Mouse (Mus musculus): ENCODE data around the gene Dnase1l2. TPM values are rescaled to one million over a fixed set of nuclear protein-coding genes. Genes with fewer than 3 reads are reported as not detected.
"Not testable (repeated sequence)": the region's sequence is repeated elsewhere in the genome, so short reads cannot be mapped to it uniquely, and the experiment has no call there.

The Dnase1l2 gene
- polyA plus RNA-seq, 1 experiment from 2014 or later = 1.2 TPM

GRCm38 (mm10) chr17:24425905-24426304 lies 17.0 kb downstream of the Dnase1l2 start:
- peak overlapping the region; percentile 68 for H3K4me3 ChIP-seq
- H3K27me3 ChIP-seq = no peaks in the 10 kb centered on the region
- peak overlapping the region; percentile 96 for H3K27ac ChIP-seq
- peaks cover 29% of the 10 kb centered on the region for H3K4me1 ChIP-seq (replicated peaks)
- peak overlapping the region; percentile 72 for H3K4me2 ChIP-seq
- 84% methylated on average over 7 of the region's 7 CpGs for WGBS
- no peak overlapping the region for H3K9ac ChIP-seq
- peaks cover 42% of the 10 kb centered on the region for H3K36me3 ChIP-seq
- H3K9me3 ChIP-seq (replicated peaks) = no peaks in the 10 kb centered on the region
- ATAC-seq (replicated peaks; ENCODE audit: insufficient number of reproducible peaks, insufficient read depth, low FRiP score, low read depth) = no peak

GRCm38 (mm10) chr17:24425326-24425725 lies 17.6 kb downstream of the Dnase1l2 start:
- not testable (repeated sequence) for H3K4me3 ChIP-seq

DNA sequence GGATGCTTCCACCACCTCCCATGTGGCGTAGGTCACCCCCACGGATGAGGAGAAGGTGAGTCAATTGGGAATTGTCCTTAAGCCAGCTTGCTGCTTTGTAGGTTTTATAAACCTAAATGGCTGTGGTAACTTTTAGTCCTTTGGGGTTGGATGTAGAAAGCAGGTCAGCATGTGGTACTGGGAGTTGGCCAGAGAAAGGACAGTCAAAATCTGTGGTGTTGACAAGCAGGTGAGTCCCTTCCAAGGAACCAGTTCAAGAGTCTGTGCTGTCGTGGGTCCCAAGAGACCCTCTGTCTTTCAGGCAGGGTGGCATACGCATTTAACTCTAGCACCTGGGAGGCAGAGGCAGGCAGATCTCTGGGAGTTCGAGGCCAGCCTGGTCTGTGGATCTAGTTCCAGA lies 18.4 kb downstream of the Dnase1l2 start:
- Histone ChIP-seq H3K9me3 (replicated peaks) (no peaks in the 10 kb centered on the region), H3K4me3 (no peak overlapping the region), H3K4me2 (no peak overlapping the region), H3K36me3 (peaks cover 56% of the 10 kb centered on the region), H3K27ac (no peak overlapping the region), H3K4me1 (replicated peaks) (peaks cover 18% of the 10 kb centered on the region), H3K9ac (no peak overlapping the region), H3K27me3 (no peaks in the 10 kb centered on the region)
- ATAC-seq (replicated peaks; ENCODE audit: insufficient number of reproducible peaks, insufficient read depth, low FRiP score, low read depth) = no peak
- 88% methylated on average over 5 of the region's 5 CpGs for WGBS

More at GRCm38 (mm10) chr17:24425326-24425725, 17.6 kb downstream of the Dnase1l2 start:
- not testable (repeated sequence) for H3K4me2 ChIP-seq; H3K27me3 ChIP-seq; H3K9ac ChIP-seq; H3K9me3 ChIP-seq (replicated peaks); H3K27ac ChIP-seq; ATAC-seq (replicated peaks; ENCODE audit: insufficient number of reproducible peaks, insufficient read depth, low FRiP score, low read depth)
- H3K4me1 ChIP-seq (replicated peaks) = peaks cover 23% of the 10 kb centered on the region
- WGBS = 96% methylated on average over 6 of the region's 8 CpGs
- H3K36me3 ChIP-seq = peaks cover 48% of the 10 kb centered on the region

DNA sequence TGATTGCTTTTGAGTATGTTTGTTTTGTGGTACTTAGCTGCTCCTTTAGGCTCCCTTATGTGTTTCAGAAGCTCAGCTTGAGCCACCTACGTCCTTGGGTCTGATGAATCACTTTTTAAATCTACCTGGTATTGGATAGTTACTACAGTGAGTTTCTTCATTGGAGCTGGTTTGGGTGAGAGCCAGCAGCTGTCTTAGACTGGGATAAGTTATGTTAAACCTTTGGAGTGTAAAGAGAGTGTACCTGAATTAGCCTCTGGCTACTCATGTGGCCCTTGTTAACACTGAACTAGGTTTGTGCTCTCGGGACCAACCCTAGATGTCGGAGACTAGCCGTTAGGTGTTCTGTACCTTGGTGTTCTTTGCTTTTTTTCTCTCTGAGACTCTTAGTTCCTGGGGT lies 19.8 kb downstream of the Dnase1l2 start:
- WGBS = 91% methylated on average over 4 of the region's 4 CpGs
- no peak for ATAC-seq (replicated peaks; ENCODE audit: insufficient number of reproducible peaks, insufficient read depth, low FRiP score, low read depth)
- Histone ChIP-seq H3K27ac (no peak overlapping the region), H3K4me3 (no peak overlapping the region), H3K9me3 (replicated peaks) (no peaks in the 10 kb centered on the region), H3K27me3 (no peaks in the 10 kb centered on the region), H3K4me2 (no peak overlapping the region), H3K36me3 (peaks cover 69% of the 10 kb centered on the region), H3K9ac (no peak overlapping the region), H3K4me1 (replicated peaks) (peaks cover 12% of the 10 kb centered on the region)

GRCm38 (mm10) chr17:24416051-24416652 lies 26.8 kb downstream of the Dnase1l2 start:
- no peaks in the 10 kb centered on the region for H3K27me3 ChIP-seq
- ATAC-seq (replicated peaks; ENCODE audit: insufficient number of reproducible peaks, insufficient read depth, low FRiP score, low read depth) = no peak
- H3K9me3 ChIP-seq (replicated peaks) = no peaks in the 10 kb centered on the region
- H3K4me3 ChIP-seq = peak overlapping the region; percentile 91
- H3K27ac ChIP-seq = no peak overlapping the region
- H3K9ac ChIP-seq = peak overlapping the region; percentile 90
- H3K4me1 ChIP-seq (replicated peaks) = peaks cover 45% of the 10 kb centered on the region
- peaks cover 40% of the 10 kb centered on the region for H3K36me3 ChIP-seq
- peak overlapping the region; percentile 74 for H3K4me2 ChIP-seq
- WGBS = 86% methylated on average over 3 of the region's 3 CpGs

GRCm38 (mm10) chr17:24415011-24415410 lies 27.9 kb downstream of the Dnase1l2 start:
- ATAC-seq (replicated peaks; ENCODE audit: insufficient number of reproducible peaks, insufficient read depth, low FRiP score, low read depth) = peak; percentile 2; the same call in 1 of the 2 replicates
- peak overlapping the region; percentile 90 for H3K9ac ChIP-seq
- peak overlapping the region; percentile 74 for H3K4me2 ChIP-seq
- H3K36me3 ChIP-seq = peaks cover 38% of the 10 kb centered on the region
- H3K4me1 ChIP-seq (replicated peaks) = peaks cover 45% of the 10 kb centered on the region
- H3K27me3 ChIP-seq = no peaks in the 10 kb centered on the region
- H3K4me3 ChIP-seq = peak overlapping the region; percentile 91
- H3K9me3 ChIP-seq (replicated peaks) = no peaks in the 10 kb centered on the region
- H3K27ac ChIP-seq = peak overlapping the region; percentile 94
- WGBS = under 1% methylated on average over 21 of the region's 21 CpGs

GRCm38 (mm10) chr17:24414230-24414976 lies 28.5 kb downstream of the Dnase1l2 start, which contains the start of gene Rnps1:
Gene Rnps1, plus strand, starts transcription at chr17:24414565.
- peaks cover 38% of the 10 kb centered on the region for H3K36me3 ChIP-seq
- WGBS = under 1% methylated on average over 64 of the region's 64 CpGs

GRCm38 (mm10) chr17:24413557-24414211 lies 29.2 kb downstream of the Dnase1l2 start:
- peak; percentile 24; the same call in 1 of the 2 replicates for ATAC-seq (replicated peaks; ENCODE audit: insufficient number of reproducible peaks, insufficient read depth, low FRiP score, low read depth)
- Histone ChIP-seq H3K4me2 (peak overlapping the region; percentile 74), H3K4me1 (replicated peaks) (peaks cover 43% of the 10 kb centered on the region), H3K9ac (peak overlapping the region; percentile 79), H3K36me3 (peaks cover 38% of the 10 kb centered on the region), H3K9me3 (replicated peaks) (no peaks in the 10 kb centered on the region), H3K27me3 (no peaks in the 10 kb centered on the region), H3K4me3 (peak overlapping the region; percentile 91), H3K27ac (peak overlapping the region; percentile 94)
- 25% methylated on average over 22 of the region's 22 CpGs for WGBS

More at GRCm38 (mm10) chr17:24414230-24414976, 28.5 kb downstream of the Dnase1l2 start, which contains the start of gene Rnps1:
- Histone ChIP-seq H3K27me3 (no peaks in the 10 kb centered on the region), H3K4me3 (peak within 1 kb of the TSS; percentile 91), H3K27ac (peak within 1 kb of the TSS; percentile 94), H3K9me3 (replicated peaks) (no peaks in the 10 kb centered on the region), H3K4me2 (peak within 1 kb of the TSS; percentile 74), H3K9ac (peak within 1 kb of the TSS; percentile 90), H3K4me1 (replicated peaks) (peaks cover 45% of the 10 kb centered on the region)
- ATAC-seq (replicated peaks; ENCODE audit: insufficient number of reproducible peaks, insufficient read depth, low FRiP score, low read depth) = peak; percentile 91

DNA sequence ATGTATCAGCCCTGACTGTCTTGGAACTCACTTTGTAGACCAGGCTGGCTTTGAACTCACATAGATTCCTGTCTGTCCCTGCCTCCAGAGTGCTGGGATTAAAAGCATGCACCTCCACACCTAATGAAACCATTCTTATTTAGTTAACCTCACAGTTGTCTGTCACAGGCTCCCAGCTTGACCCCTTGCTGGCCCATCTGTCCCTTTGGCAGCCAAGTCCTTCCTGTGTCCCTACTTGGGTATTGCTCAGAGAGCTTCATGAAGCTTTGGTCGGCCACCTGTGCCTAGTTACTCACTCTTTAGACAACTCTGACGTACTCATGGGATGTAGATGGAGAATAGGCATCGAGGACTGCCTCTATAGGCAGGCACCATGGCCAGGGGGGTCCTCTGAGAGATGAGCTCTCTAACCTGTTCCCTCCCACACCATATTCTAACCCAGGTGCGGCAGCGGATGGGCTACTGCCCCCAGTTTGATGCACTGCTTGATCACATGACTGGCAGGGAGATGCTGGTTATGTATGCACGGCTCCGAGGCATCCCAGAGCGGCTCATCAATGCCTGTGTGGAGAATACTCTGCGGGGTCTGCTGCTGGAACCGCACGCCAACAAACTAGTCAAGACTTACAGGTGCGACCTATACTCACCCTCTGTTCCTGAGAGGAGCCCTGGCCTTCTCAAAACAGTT lies 35.6 kb downstream of the Dnase1l2 start:
- Histone ChIP-seq H3K4me3 (no peak overlapping the region), H3K4me1 (replicated peaks) (no peaks in the 10 kb centered on the region), H3K9me3 (replicated peaks) (no peaks in the 10 kb centered on the region), H3K27ac (no peak overlapping the region), H3K4me2 (no peak overlapping the region), H3K36me3 (peaks cover 53% of the 10 kb centered on the region), H3K9ac (no peak overlapping the region), H3K27me3 (no peaks in the 10 kb centered on the region)
- WGBS = 86% methylated on average over 12 of the region's 12 CpGs
- no peak for ATAC-seq (replicated peaks; ENCODE audit: insufficient number of reproducible peaks, insufficient read depth, low FRiP score, low read depth)

- Histone ChIP-seq H3K9me3 (replicated peaks) (no peaks in the 10 kb centered on the region), H3K36me3 (peaks cover 14% of the 10 kb centered on the region)
- WGBS = 53% methylated on average over 3 of the region's 3 CpGs
Observed at GRCm38 (mm10) chr17:24402371-24402770, 40.5 kb downstream of the Dnase1l2 start.

GRCm38 (mm10) chr17:24394456-24394855 lies 48.4 kb downstream of the Dnase1l2 start:
- H3K27ac ChIP-seq = no peak overlapping the region
- no peaks in the 10 kb centered on the region for H3K9me3 ChIP-seq (replicated peaks)
- no peak overlapping the region for H3K4me2 ChIP-seq
- WGBS = 81% methylated on average over 7 of the region's 7 CpGs
- ATAC-seq (replicated peaks; ENCODE audit: insufficient number of reproducible peaks, insufficient read depth, low FRiP score, low read depth) = no peak
- H3K36me3 ChIP-seq = peaks cover 5% of the 10 kb centered on the region
- no peaks in the 10 kb centered on the region for H3K27me3 ChIP-seq
- no peaks in the 10 kb centered on the region for H3K4me1 ChIP-seq (replicated peaks)
- H3K9ac ChIP-seq = no peak overlapping the region
- H3K4me3 ChIP-seq = no peak overlapping the region

More at GRCm38 (mm10) chr17:24402371-24402770, 40.5 kb downstream of the Dnase1l2 start:
- Histone ChIP-seq H3K27me3 (no peaks in the 10 kb centered on the region), H3K4me2 (no peak overlapping the region), H3K9ac (no peak overlapping the region), H3K4me3 (no peak overlapping the region), H3K4me1 (replicated peaks) (no peaks in the 10 kb centered on the region), H3K27ac (no peak overlapping the region)
- ATAC-seq (replicated peaks; ENCODE audit: insufficient number of reproducible peaks, insufficient read depth, low FRiP score, low read depth) = no peak

All from heart, embryonic 15.5 days (tissue).